Mouse (Mus musculus) frontal cortex, postnatal 14 days (tissue): ENCODE measurements at regions not wholly inside any gene's neighbourhood (a gene's known extent, or its start where the extent isn't known, plus 50 kb on each side); places are given as distances from the start of the nearest gene placed in this dataset.
"Not testable (repeated sequence)": the region's sequence is repeated elsewhere in the genome, so short reads cannot be mapped to it uniquely, and the experiment has no call there.

ENCODE experiments used
- DNase-seq, 2 experiments: peaks; one replicate each; pipeline ENCODE4 v3.0.0; 2022; ENCODE audit warnings: low spot score in 2 of 2

- no peak for DNase-seq
Observed at GRCm38 (mm10) chr11:12589757-12590373, 125.1 kb upstream of the Cobl start.

DNA sequence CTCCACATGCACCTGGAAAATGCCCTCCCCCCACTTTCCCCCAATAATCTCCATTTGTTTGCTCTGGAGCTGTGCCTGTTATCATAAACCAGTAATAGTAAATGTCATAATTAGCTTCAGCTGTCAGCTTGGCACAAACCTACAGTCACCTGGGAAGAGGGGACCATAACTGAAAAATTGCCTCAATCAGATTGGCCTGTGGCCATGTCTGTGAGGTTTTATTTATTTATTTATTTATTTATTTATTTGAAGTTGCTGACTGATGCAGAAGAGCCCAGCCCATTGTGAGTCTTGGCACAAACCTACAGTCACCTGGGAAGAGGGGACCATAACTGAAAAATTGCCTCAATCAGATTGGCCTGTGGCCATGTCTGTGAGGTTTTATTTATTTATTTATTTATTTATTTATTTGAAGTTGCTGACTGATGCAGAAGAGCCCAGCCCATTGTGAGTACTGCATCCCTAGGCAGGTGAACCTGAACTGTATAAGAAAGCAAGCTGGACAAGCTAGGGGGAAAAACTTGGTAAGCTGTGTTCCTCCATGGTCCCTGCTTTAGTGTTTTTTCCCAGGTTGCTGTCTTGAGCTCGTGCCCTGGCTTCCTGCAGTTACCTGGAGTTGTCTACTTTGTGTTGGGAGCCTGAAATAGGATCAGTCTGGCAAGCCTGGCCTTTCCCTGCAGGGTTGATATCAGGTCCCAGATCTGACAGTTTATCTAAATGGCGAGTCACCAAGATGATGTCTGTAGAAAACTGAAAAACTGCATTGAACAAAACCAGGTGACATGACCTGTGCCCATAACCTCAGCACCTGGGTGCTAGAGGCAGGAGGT lies 120.3 kb upstream of the Cobl start:
- not testable (repeated sequence) for DNase-seq

DNA sequence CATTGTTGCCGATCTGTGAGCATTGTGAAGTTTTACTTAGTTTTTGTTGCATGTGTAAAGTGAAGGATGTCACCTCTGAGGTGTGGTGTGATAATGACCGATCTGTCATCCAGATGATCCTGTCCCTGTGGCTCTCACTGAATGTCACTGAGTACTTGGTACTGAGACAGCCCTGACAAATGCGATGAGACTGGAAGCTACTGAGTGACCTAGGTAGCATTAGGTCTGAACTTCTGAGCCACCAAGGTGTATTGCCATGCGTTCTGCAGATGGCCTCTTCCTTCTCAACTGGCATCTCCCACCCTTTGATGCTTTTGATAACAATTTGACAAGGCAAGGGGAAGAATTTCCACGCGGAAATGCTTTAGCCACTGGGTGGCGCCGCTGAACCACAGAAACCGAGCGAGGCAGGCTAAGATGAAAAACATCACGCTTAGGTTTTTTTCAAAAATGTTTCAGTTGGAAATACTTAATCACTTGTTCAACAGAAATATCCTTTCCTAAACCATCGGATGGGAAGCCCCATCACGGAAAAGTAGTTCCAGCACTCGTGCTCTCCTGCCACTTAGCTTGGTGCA lies 114.3 kb upstream of the Cobl start:
- DNase-seq, result peak; percentile 48 to 77

DNA sequence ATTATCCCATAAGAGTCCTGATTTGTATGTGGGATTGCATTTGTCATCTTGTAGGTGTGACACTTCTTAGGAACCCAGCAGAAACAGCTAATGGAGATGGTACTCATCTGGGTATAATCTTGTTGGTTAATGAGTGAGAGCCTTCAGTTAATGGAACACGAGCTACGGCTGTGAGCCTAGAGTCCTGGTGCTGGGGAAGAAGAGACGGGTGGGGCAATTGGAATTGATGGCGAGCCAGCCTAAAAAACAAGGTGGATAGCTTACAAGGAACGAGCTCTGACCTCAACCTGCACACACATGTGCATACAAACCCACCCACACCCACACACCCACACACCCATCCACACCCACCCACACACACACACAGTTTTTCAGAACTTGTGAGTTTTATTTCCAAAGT lies 94.9 kb upstream of the Cobl start:
- no peak for DNase-seq

DNA sequence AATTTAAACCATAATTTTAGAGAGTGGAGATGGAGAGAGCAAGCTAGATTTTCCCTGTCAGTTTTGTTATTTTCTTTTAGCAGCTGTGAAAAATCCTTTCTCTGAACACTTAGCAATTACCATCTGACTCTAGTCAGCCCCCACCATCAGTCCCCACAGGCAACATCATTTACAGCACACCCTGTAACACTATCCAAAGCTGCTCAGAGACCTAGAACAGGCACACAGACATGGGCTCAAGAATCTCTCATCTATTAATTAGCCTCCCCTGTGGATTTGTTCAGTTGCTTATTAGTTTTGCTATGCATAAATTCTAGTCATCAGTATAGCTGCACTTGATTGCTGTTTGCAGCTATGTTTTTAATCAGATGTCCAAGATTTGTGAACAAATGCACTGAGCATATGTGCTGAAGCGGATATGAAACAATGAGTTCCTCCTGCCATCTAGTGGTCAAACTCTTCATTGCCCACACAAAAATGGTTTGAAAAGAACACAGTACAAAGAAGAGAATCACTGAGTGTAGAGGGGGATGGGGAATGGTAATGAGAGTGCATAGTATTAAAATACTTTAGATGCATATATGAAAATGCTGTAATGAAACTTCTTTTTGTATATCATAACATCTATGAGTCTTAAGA lies 94.4 kb upstream of the Cobl start:
- DNase-seq, result no peak

DNA sequence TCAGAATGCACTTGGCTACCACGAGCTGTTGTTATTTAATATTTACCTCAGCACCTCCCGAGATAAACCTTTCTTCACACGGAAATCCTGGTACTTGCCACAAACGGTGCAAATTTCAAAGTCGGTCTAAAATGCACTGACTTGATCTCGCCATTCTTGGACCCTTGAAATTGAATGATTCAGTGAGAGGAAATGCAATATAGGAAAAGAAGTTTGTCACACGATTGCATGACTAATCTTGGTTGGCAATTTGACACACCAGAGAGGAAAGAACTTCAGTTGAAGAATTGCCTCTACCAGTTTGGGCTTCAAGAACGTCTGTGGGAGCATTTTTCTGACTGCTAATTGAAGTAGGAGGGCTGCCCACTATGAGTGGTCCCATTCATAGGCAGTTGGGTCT lies 93.4 kb upstream of the Cobl start:
- no peak for DNase-seq

DNA sequence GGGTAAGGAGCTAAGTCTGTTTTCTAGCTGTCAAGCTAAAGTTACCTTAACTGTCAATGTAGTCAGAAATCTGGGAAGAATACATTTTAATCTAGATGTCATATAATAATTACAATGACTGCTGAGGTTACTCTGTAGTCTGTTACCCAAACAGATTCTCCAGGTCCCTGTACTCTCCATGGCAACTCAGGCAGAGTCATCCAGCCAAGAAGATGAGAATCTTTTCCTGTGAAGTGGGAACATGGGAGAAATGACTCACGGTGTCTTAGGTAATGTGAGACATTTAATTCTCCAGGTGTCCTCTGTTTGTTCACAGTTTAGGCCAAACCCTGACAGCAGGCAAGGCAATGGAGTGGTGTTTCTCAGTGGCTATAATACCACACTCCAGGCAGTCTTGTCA lies 81.0 kb upstream of the Cobl start:
- DNase-seq, result no peak

- no peak for DNase-seq
Observed at GRCm38 (mm10) chr11:12543042-12543441, 78.3 kb upstream of the Cobl start.

- peak; percentile 20 to 28 for DNase-seq
Observed at GRCm38 (mm10) chr11:12540333-12540870, 75.6 kb upstream of the Cobl start.

DNA sequence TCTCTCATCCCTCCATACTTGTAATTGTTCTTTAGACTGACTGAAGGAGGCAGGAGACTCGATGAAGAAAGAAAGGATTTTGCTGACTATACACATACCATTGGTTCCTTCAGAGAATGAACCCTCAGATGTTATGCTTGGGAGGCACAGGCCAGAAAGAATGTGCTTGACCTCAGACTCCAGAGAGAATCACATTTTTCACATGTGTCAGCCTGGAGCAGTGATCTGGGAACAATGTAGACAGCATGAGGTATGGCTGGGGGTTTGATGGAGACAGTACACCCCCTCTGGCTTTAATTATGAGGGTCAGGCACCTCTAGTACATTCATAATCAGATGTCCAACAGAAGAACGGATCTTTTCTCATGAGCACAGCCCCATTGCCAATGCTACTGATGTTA lies 70.3 kb upstream of the Cobl start:
- no peak for DNase-seq

DNA sequence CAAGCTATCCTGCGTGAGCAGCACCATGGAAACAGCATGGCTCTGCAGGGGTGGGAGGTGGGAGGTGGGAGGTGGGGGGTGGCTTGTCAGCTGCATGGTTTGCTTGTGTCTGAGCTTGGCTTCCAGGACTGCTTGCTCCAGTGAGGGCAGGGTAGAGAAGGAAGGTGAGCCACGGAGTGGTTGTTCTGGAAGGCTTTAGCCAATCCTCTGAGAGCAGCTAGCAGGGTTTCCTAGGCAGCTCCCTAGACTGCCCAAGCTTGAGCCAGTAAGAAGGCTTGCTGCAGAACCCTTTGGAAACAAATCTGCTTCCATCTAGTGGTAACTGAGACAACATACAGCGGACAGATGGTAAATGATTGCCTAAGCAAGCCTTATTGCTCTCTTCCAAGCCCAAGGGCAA lies 67.5 kb upstream of the Cobl start:
- peak; percentile 46 to 63 for DNase-seq

- not testable (repeated sequence) for DNase-seq
Observed at GRCm38 (mm10) chr11:12522063-12522462, 57.3 kb upstream of the Cobl start.

DNA sequence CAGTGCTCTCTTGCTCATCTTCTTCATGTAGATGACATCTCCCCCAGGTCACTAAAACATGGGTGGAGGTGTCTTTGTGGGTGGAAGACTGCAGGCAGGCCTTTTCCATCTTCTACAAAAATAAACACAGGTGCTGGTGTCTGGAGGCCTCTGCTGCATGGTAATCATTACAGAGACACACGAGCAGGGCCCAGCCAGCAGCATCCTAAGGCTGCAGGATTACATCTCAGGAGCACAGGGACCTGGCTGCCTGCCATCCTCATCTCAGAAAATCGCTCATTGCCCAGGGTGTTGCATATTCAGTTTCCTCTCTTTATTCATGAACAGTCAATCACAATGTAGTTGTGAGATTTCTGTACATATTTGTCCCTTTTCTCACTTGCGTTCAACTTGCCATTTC lies 56.5 kb upstream of the Cobl start:
- DNase-seq, result no peak

GRCm38 (mm10) chr11:12516374-12516773 lies 51.6 kb upstream of the Cobl start:
- no peak for DNase-seq
